Comparison of ENCODE assay signal across 8 mouse cellular contexts in genomic region chr14:41035146-41035798, GRCm38 (mm10). TPM values are rescaled to one million over a fixed set of nuclear protein-coding genes. Genes with fewer than 3 reads are reported as not detected.
DNase-seq lines count a peak whose midpoint lies in the region; ATAC-seq and TF ChIP-seq lines count a peak whose summit lies in the region.

No protein-coding gene starts in this region.

- no peak overlapping the region for H3K4me2 ChIP-seq in forebrain, embryonic 16.5 days (ENCODE audit: low read length)
- no peak overlapping the region for H3K4me2 ChIP-seq in intestine, postnatal 0 days (replicated peaks; ENCODE audit: low read depth)
- no peak overlapping the region for H3K4me2 ChIP-seq in limb, embryonic 14.5 days (replicated peaks; ENCODE audit: low read depth, low read length, severe bottlenecking)
- no peak overlapping the region for H3K4me2 ChIP-seq in midbrain, postnatal 0 days (ENCODE audit: low read depth, low read length, poor library complexity, severe bottlenecking)

- no peaks in the 10 kb centered on the region for H3K9me3 ChIP-seq in forebrain, embryonic 16.5 days (ENCODE audit: control insufficient read depth, low read length)
- H3K9me3 ChIP-seq in intestine, postnatal 0 days (ENCODE audit: control insufficient read depth): no peaks in the 10 kb centered on the region
- no peaks in the 10 kb centered on the region for H3K9me3 ChIP-seq in limb, embryonic 14.5 days (ENCODE audit: control insufficient read depth, low read length)
- no peaks in the 10 kb centered on the region for H3K9me3 ChIP-seq in midbrain, postnatal 0 days (ENCODE audit: low read length)

- no peaks in the 10 kb centered on the region; the same call in 1 of the 2 replicates for H3K27me3 ChIP-seq in cerebellum, adult 2 months (ENCODE audit: control insufficient read depth, insufficient read depth, low read length)
- H3K27me3 ChIP-seq in forebrain, embryonic 16.5 days (replicated peaks; ENCODE audit: control insufficient read depth, insufficient read depth, low read length): no peaks in the 10 kb centered on the region
- H3K27me3 ChIP-seq in intestine, postnatal 0 days (replicated peaks; ENCODE audit: control insufficient read depth, insufficient read depth, low read length): no peaks in the 10 kb centered on the region
- no peaks in the 10 kb centered on the region for H3K27me3 ChIP-seq in limb, embryonic 14.5 days (ENCODE audit: control insufficient read depth, insufficient read depth, low read length)
- H3K27me3 ChIP-seq in midbrain, postnatal 0 days (ENCODE audit: insufficient read depth, low read length): no peaks in the 10 kb centered on the region
- H3K27me3 ChIP-seq in splenic B cell, adult 2 months (ENCODE audit: control insufficient read depth, insufficient read depth, low read length, poor library complexity, severe bottlenecking): no peaks in the 10 kb centered on the region; the same call in 1 of the 2 replicates

- H3K36me3 ChIP-seq in forebrain, embryonic 16.5 days (ENCODE audit: control insufficient read depth, insufficient read depth): no peaks in the 10 kb centered on the region
- H3K36me3 ChIP-seq in intestine, postnatal 0 days (ENCODE audit: control insufficient read depth, insufficient read depth): no peaks in the 10 kb centered on the region
- no peaks in the 10 kb centered on the region for H3K36me3 ChIP-seq in limb, embryonic 14.5 days (ENCODE audit: control insufficient read depth, insufficient read depth, low read length)
- H3K36me3 ChIP-seq in midbrain, postnatal 0 days (ENCODE audit: insufficient read depth, low read length): no peaks in the 10 kb centered on the region
- no peaks in the 10 kb centered on the region for H3K36me3 ChIP-seq in splenic B cell, adult 2 months (ENCODE audit: control insufficient read depth, insufficient read depth, low read length, poor library complexity, severe bottlenecking)

- no peaks in the 10 kb centered on the region for H3K4me1 ChIP-seq in cerebellum, adult 2 months (ENCODE audit: control insufficient read depth, insufficient read depth, low read length)
- no peaks in the 10 kb centered on the region for H3K4me1 ChIP-seq in forebrain, embryonic 16.5 days (replicated peaks; ENCODE audit: control insufficient read depth, insufficient read depth, low read length)
- no peaks in the 10 kb centered on the region for H3K4me1 ChIP-seq in intestine, postnatal 0 days (replicated peaks; ENCODE audit: control insufficient read depth, insufficient read depth, low read length)
- H3K4me1 ChIP-seq in limb, embryonic 14.5 days (ENCODE audit: control insufficient read depth, insufficient read depth, low read length): no peaks in the 10 kb centered on the region
- H3K4me1 ChIP-seq in midbrain, postnatal 0 days (ENCODE audit: insufficient read depth, low read length): no peaks in the 10 kb centered on the region

- WGBS in cerebellum, adult 2 months: 34% methylated on average over 6 of the region's 6 CpGs
- 34% methylated on average over 6 of the region's 6 CpGs for WGBS in forebrain, embryonic 16.5 days
- WGBS in intestine, postnatal 0 days: 35% methylated on average over 6 of the region's 6 CpGs
- WGBS in limb, embryonic 14.5 days: 33% methylated on average over 6 of the region's 6 CpGs
- 38% methylated on average over 6 of the region's 6 CpGs for WGBS in midbrain, postnatal 0 days

- peak; percentile 65 for DNase-seq in urinary bladder, postnatal 14 days (ENCODE audit: low spot score)
- DNase-seq in urinary bladder, postnatal 10 days (ENCODE audit: low spot score): no peak
- DNase-seq in cerebellum, adult 2 months: peak; percentile 46 to 59
- peak; percentile 4 for DNase-seq in limb, embryonic 14.5 days (ENCODE audit: low spot score)
- peak; percentile 44 for DNase-seq in midbrain, postnatal 0 days (ENCODE audit: low spot score)
- DNase-seq in splenic B cell, adult 2 months (ENCODE audit: low read depth, low spot score): peak; percentile 81

- H3K4me3 ChIP-seq in cerebellum, adult 2 months (replicated peaks; ENCODE audit: insufficient read depth, low read depth, low read length): no peak overlapping the region
- no peak overlapping the region for H3K4me3 ChIP-seq in forebrain, embryonic 16.5 days (replicated peaks; ENCODE audit: low read length)
- no peak overlapping the region for H3K4me3 ChIP-seq in intestine, postnatal 0 days (ENCODE audit: low read depth, low read length)
- no peak overlapping the region for H3K4me3 ChIP-seq in limb, embryonic 14.5 days (replicated peaks; ENCODE audit: low read length)
- H3K4me3 ChIP-seq in midbrain, postnatal 0 days (ENCODE audit: low read depth, low read length): no peak overlapping the region

- TF ChIP-seq CTCF in cerebellum, adult 2 months (IDR thresholded peaks at IDR 0.05; ENCODE audit: borderline replicate concordance, insufficient read depth, low read depth, low read length): peak; percentile 79
- TF ChIP-seq CTCF in intestine, postnatal 0 days (IDR thresholded peaks at IDR 0.05; ENCODE audit: low read depth): peak; percentile 94
- TF ChIP-seq CTCF in midbrain, postnatal 0 days (IDR thresholded peaks at IDR 0.05): peak; percentile 89

- no peak overlapping the region for H3K9ac ChIP-seq in forebrain, embryonic 16.5 days (replicated peaks; ENCODE audit: low read depth, low read length)
- no peak overlapping the region for H3K9ac ChIP-seq in intestine, postnatal 0 days (ENCODE audit: low read depth, low read length)
- no peak overlapping the region for H3K9ac ChIP-seq in limb, embryonic 14.5 days (ENCODE audit: low read depth, low read length, severe bottlenecking)
- no peak overlapping the region for H3K9ac ChIP-seq in midbrain, postnatal 0 days (replicated peaks; ENCODE audit: low read length, poor library complexity, severe bottlenecking)

- TF ChIP-seq POLR2A in cerebellum, adult 2 months (IDR thresholded peaks at IDR 0.05; ENCODE audit: borderline replicate concordance, insufficient read depth, low read length): no peak
- TF ChIP-seq POLR2A in limb, embryonic 14.5 days (IDR thresholded peaks at IDR 0.05; ENCODE audit: borderline replicate concordance, extremely low read depth, insufficient read depth, insufficient read length): no peak

- peak; percentile 63; the same call in 1 of the 2 replicates for ATAC-seq in forebrain, embryonic 16.5 days
- no peak for ATAC-seq in intestine, postnatal 0 days
- ATAC-seq in limb, embryonic 14.5 days (ENCODE audit: low FRiP score, low read depth): no peak
- ATAC-seq in midbrain, postnatal 0 days (ENCODE audit: low FRiP score): no peak

- H3K27ac ChIP-seq in cerebellum, adult 2 months (ENCODE audit: insufficient read depth, low read length): no peak overlapping the region
- no peak overlapping the region for H3K27ac ChIP-seq in forebrain, embryonic 16.5 days (ENCODE audit: low read length)
- H3K27ac ChIP-seq in intestine, postnatal 0 days (ENCODE audit: low read depth, low read length): no peak overlapping the region
- H3K27ac ChIP-seq in limb, embryonic 14.5 days (replicated peaks; ENCODE audit: low read depth, low read length): no peak overlapping the region
- H3K27ac ChIP-seq in midbrain, postnatal 0 days (ENCODE audit: low read depth, low read length): no peak overlapping the region

RNA-seq across cellular contexts. Expression of gene Fam213a, which starts 21.7 kb away (rescaled TPM):
- 146 and 150 TPM in 2 replicates for polyA plus RNA-seq in cerebellum, adult 2 months (2012; rRNA removed)
- polyA plus RNA-seq in forebrain, embryonic 16.5 days (2015; fragmentation: Nextera tagmentation; extraction: Ambion mirVana): 71.5 and 85.2 TPM in 2 replicates
- polyA plus RNA-seq in intestine, postnatal 0 days (2015; fragmentation: Nextera tagmentation; extraction: Ambion mirVana): 86.9 and 96.2 TPM in 2 replicates
- polyA plus RNA-seq in limb, embryonic 14.5 days (2012; rRNA removed): 13.7 and 19.6 TPM in 2 replicates
- polyA plus RNA-seq in limb, embryonic 14.5 days (2014; fragmentation: Nextera tagmentation; extraction: Ambion mirVana): 27.1 and 29.8 TPM in 2 replicates
- 50.0 and 66.3 TPM in 2 replicates for total RNA-seq in midbrain, postnatal 0 days (2014; rRNA removed)
- polyA plus RNA-seq in midbrain, postnatal 0 days (2015; fragmentation: Nextera tagmentation; extraction: Ambion mirVana): 110 and 124 TPM in 2 replicates

RNA-seq across cellular contexts. Expression of gene Dydc2, which starts 33.7 kb away (rescaled TPM):
- 1.9 and 2.0 TPM in 2 replicates for polyA plus RNA-seq in cerebellum, adult 2 months (2012; rRNA removed)
- polyA plus RNA-seq in forebrain, embryonic 16.5 days (2015; fragmentation: Nextera tagmentation; extraction: Ambion mirVana): 0.31 and 0.53 TPM in 2 replicates
- not detected in 2 replicates for polyA plus RNA-seq in intestine, postnatal 0 days (2015; fragmentation: Nextera tagmentation; extraction: Ambion mirVana)
- not detected in 2 replicates for polyA plus RNA-seq in limb, embryonic 14.5 days (2012; rRNA removed)
- not detected in 2 replicates for polyA plus RNA-seq in limb, embryonic 14.5 days (2014; fragmentation: Nextera tagmentation; extraction: Ambion mirVana)
- not detected in 2 replicates for total RNA-seq in midbrain, postnatal 0 days (2014; rRNA removed)
- polyA plus RNA-seq in midbrain, postnatal 0 days (2015; fragmentation: Nextera tagmentation; extraction: Ambion mirVana): 0.72 and 0.92 TPM in 2 replicates

RNA-seq across cellular contexts. Expression of gene Dydc1, which starts 37.4 kb away (rescaled TPM):
- polyA plus RNA-seq in cerebellum, adult 2 months (2012; rRNA removed): not detected in 2 replicates
- not detected in 2 replicates for polyA plus RNA-seq in forebrain, embryonic 16.5 days (2015; fragmentation: Nextera tagmentation; extraction: Ambion mirVana)
- not detected in 2 replicates for polyA plus RNA-seq in intestine, postnatal 0 days (2015; fragmentation: Nextera tagmentation; extraction: Ambion mirVana)
- polyA plus RNA-seq in limb, embryonic 14.5 days (2012; rRNA removed): not detected in 2 replicates
- polyA plus RNA-seq in limb, embryonic 14.5 days (2014; fragmentation: Nextera tagmentation; extraction: Ambion mirVana): not detected in 2 replicates
- 0.33 TPM in 1 of 2 replicates, not detected in the other for total RNA-seq in midbrain, postnatal 0 days (2014; rRNA removed)
- 0.23 TPM in 1 of 2 replicates, not detected in the other for polyA plus RNA-seq in midbrain, postnatal 0 days (2015; fragmentation: Nextera tagmentation; extraction: Ambion mirVana)
